Mouse (Mus musculus): ENCODE data around the gene Arhgap44.

DNA sequence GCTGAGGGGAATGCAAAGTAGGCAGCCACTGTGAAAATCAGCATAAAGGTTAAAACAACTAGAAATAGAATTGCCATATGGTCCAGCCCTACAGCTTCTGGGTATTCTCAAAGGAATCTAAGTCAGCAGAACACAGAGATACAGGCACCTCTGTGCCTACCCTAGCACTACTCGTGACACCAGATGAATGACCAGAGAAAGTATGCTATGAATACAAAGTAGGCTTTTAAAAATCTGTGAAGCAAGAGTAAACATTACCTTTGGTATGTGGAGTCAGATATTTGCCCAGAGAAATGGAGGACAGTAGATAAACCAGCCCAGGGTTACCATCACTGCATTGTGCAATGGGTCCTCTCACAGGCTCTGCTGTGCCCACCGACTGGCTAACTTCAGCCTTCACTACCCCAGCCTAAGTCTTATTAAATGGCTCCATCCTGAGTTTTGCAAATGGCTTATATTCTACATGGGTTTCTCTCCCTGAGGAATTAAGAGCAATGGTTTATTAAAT is 25.6 kb downstream of the Arhgap44 start:
- TF ChIP-seq POLR2A (IDR thresholded peaks at IDR 0.05; ENCODE audit: borderline replicate concordance, control insufficient read depth, low read depth, low read length) (no peak), CTCF (IDR thresholded peaks at IDR 0.05; ENCODE audit: control insufficient read depth, insufficient read depth, low read length) (no peak)

All from bone marrow, adult 2 months (tissue).